Mouse (Mus musculus) cerebellum, adult 2 months (tissue): ENCODE measurements around the gene Ereg.

Experiments used
- CTCF ChIP-seq: fragments of 200-500 bp; IDR thresholded peaks from 2 replicates; pipeline ENCODE4 v1.5.1; 2011; ENCODE audit warnings: low read depth, mild to moderate bottlenecking, control low read depth, low read length, moderate library complexity, borderline replicate concordance; ENCODE audit not compliant: insufficient read depth
- POLR2A ChIP-seq: fragments of 200-500 bp; IDR thresholded peaks from 2 replicates; pipeline ENCODE4 v1.6.1; 2011; ENCODE audit warnings: low read length, control low read depth, borderline replicate concordance; ENCODE audit not compliant: insufficient read depth

GRCm38 (mm10) chr5:91139446-91139873 lies 65.0 kb downstream of the Ereg start, which contains the start of gene Areg:
- TF ChIP-seq CTCF = no peak
- TF ChIP-seq POLR2A = no peak
